Mouse (Mus musculus) central nervous system, embryonic 11.5 days (tissue): ENCODE measurements around the gene Zkscan4. TPM values are rescaled to one million over a fixed set of nuclear protein-coding genes. Genes with fewer than 3 reads are reported as not detected.

ENCODE experiments used
- polyA plus RNA-seq: library from polyadenylated mRNA; depleted of rRNA; stranded (reverse); fragments of >200 nt; gene quantifications from 2 replicates; pipeline ENCODE4 v1.2.3, GENCODE M21; 2012; rRNA removed

Gene Zkscan4
- polyA plus RNA-seq: 2.7 and 3.2 TPM in 2 replicates

GRCm38 (mm10) chr13:21478759-21479670 lies at the start of gene Zkscan4, which contains the start of gene Gm10065:
TSS of gene Zkscan4 (plus strand) at chr13:21478907.
TSS of gene Gm10065 (minus strand) at chr13:21479441.

GRCm38 (mm10) chr13:21440503-21441206 lies 38.1 kb upstream of the Zkscan4 start, which contains the start of gene Pgbd1:
TSS of gene Pgbd1 (minus strand) at chr13:21441058.

GRCm38 (mm10) chr13:21453449-21453848 lies 25.3 kb upstream of the Zkscan4 start, which contains the start of gene Zscan26:
TSS of gene Zscan26 (minus strand) at chr13:21453730.

GRCm38 (mm10) chr13:21468061-21469019 lies 10.4 kb upstream of the Zkscan4 start, which contains the start of gene Nkapl:
TSS of gene Nkapl (minus strand) at chr13:21468509.

GRCm38 (mm10) chr13:21495080-21495479 lies 16.4 kb downstream of the Zkscan4 start, which contains the start of gene AK157302:
TSS of gene AK157302 (plus strand) at chr13:21495223.

GRCm38 (mm10) chr13:21501182-21501581 lies 22.5 kb downstream of the Zkscan4 start, which contains the start of gene Gm11273:
TSS of gene Gm11273 (minus strand) at chr13:21501418.

GRCm38 (mm10) chr13:21530781-21531201 lies 52.1 kb downstream of the Zkscan4 start, which contains the start of gene Zkscan8:
TSS of gene Zkscan8 (minus strand) at chr13:21531120.

Other genes with a start within 250 kb of the Zkscan4 start
- 0.04 TPM in 1 of 2 replicates, not detected in the other for gene Gpx5, start 186.2 kb upstream of the Zkscan4 start, polyA plus RNA-seq
- gene Gpx6, start 166.8 kb upstream of the Zkscan4 start, polyA plus RNA-seq: 0.10 TPM in 1 of 2 replicates, not detected in the other
- not detected in 2 replicates for gene Olfr1367, start 132.0 kb upstream of the Zkscan4 start, polyA plus RNA-seq
- gene Zscan12, start 116.1 kb upstream of the Zkscan4 start, polyA plus RNA-seq: 15.4 and 15.5 TPM in 2 replicates
- gene Zkscan3, start 76.2 kb upstream of the Zkscan4 start, polyA plus RNA-seq: 71.5 and 99.4 TPM in 2 replicates
- gene Pgbd1, start 37.8 kb upstream of the Zkscan4 start, polyA plus RNA-seq: 5.8 and 6.0 TPM in 2 replicates
- 21.4 and 41.4 TPM in 2 replicates for gene Zscan26, start 25.2 kb upstream of the Zkscan4 start, polyA plus RNA-seq
- gene Nkapl, start 10.4 kb upstream of the Zkscan4 start, polyA plus RNA-seq: 1.1 and 1.3 TPM in 2 replicates
- not detected in 2 replicates for gene Gm10065, start 534 bp downstream of the Zkscan4 start, polyA plus RNA-seq
- gene AK157302, start 16.3 kb downstream of the Zkscan4 start, polyA plus RNA-seq: 0.16 and 0.34 TPM in 2 replicates
- 2.2 and 4.0 TPM in 2 replicates for gene Gm11273, start 22.5 kb downstream of the Zkscan4 start, polyA plus RNA-seq
- gene Zkscan8, start 52.2 kb downstream of the Zkscan4 start, polyA plus RNA-seq: 6.1 and 13.8 TPM in 2 replicates
- gene Olfr1366, start 63.9 kb downstream of the Zkscan4 start, polyA plus RNA-seq: not detected in 2 replicates
- gene Olfr1535, start 81.0 kb downstream of the Zkscan4 start, polyA plus RNA-seq: not detected in 2 replicates
- gene Olfr1364, start 102.9 kb downstream of the Zkscan4 start, polyA plus RNA-seq: not detected in 2 replicates
- not detected in 2 replicates for gene Olfr1362, start 135.1 kb downstream of the Zkscan4 start, polyA plus RNA-seq
- gene Olfr11, start 163.6 kb downstream of the Zkscan4 start, polyA plus RNA-seq: 0.01 TPM in 1 of 2 replicates, not detected in the other
- not detected in 2 replicates for gene Olfr1361, start 184.5 kb downstream of the Zkscan4 start, polyA plus RNA-seq
- gene Olfr1360, start 198.5 kb downstream of the Zkscan4 start, polyA plus RNA-seq: not detected in 2 replicates
- not detected in 2 replicates for gene Olfr1359, start 219.2 kb downstream of the Zkscan4 start, polyA plus RNA-seq
- 18.0 and 18.2 TPM in 2 replicates for gene Hist1h2bl, start 237.2 kb downstream of the Zkscan4 start, polyA plus RNA-seq
- 15.1 and 39.4 TPM in 2 replicates for gene Hist1h2ai, start 237.5 kb downstream of the Zkscan4 start, polyA plus RNA-seq
- 39.3 and 62.8 TPM in 2 replicates for gene Hist1h3h, start 238.8 kb downstream of the Zkscan4 start, polyA plus RNA-seq
- gene Hist1h2bm, start 243.1 kb downstream of the Zkscan4 start, polyA plus RNA-seq: 9.2 and 22.6 TPM in 2 replicates